Mouse (Mus musculus) kidney, adult 9 months (tissue): ENCODE data around the gene Zfp638.
"Not testable (repeated sequence)": the region's sequence is repeated elsewhere in the genome, so short reads cannot be mapped to it uniquely, and the experiment has no call there.

ENCODE experiments used
- DNase-seq: peaks from one replicate; pipeline ENCODE4 v3.0.0; 2022

Gene Zfp638

GRCm38 (mm10) chr6:84014961-84015683 is 148.2 kb downstream of the Zfp638 start:
- DNase-seq = peak; percentile 61

- no peak for DNase-seq
These were observed 149.9 kb downstream of the Zfp638 start for GRCm38 (mm10) chr6:84016851-84017250.

GRCm38 (mm10) chr6:84017392-84017791 is 150.5 kb downstream of the Zfp638 start:
- DNase-seq = no peak

- peak; percentile 77 for DNase-seq
These were observed 152.1 kb downstream of the Zfp638 start for GRCm38 (mm10) chr6:84018906-84019550.

GRCm38 (mm10) chr6:84020002-84020401 is 153.1 kb downstream of the Zfp638 start:
- peak; percentile 59 for DNase-seq

GRCm38 (mm10) chr6:84021990-84022389 is 155.1 kb downstream of the Zfp638 start:
- DNase-seq = no peak

GRCm38 (mm10) chr6:84025636-84026035 is 158.7 kb downstream of the Zfp638 start:
- no peak for DNase-seq

GRCm38 (mm10) chr6:84028791-84029190 is 161.9 kb downstream of the Zfp638 start:
- DNase-seq = no peak

- no peak for DNase-seq
These were observed 162.9 kb downstream of the Zfp638 start for GRCm38 (mm10) chr6:84029775-84030174.

GRCm38 (mm10) chr6:84032516-84032915 is 165.6 kb downstream of the Zfp638 start:
- DNase-seq = not testable (repeated sequence)
